25 mouse cellular contexts compared by ENCODE assay signal in the genomic region with DNA sequence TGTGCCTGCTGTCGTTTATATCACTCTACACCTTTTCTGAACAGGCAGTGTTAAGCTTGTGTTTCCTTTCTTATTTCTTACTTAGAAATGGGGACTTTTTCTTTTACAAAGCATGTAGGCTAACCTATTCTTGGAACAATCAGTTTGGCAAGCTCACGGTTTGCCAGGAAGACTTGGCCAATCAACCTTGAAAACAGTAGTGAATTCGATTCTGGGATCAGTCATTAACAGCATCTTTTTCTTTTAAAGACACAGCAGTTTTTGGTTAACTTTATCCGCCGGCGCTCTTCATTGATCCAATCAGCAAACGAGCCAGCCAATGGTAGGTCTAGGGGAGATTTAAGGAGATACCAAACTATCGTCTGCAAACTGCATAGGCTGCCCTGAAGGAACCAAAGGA. TPM values are rescaled to one million over a fixed set of nuclear protein-coding genes. Genes with fewer than 3 reads are reported as not detected.
DNase-seq lines count a peak whose midpoint lies in the region; ATAC-seq and TF ChIP-seq lines count a peak whose summit lies in the region.
"Had no signal": no experiment of that assay in that cellular context is flagged by ENCODE, and none has a peak within 500 bp of the region (broad histone marks: within the 10 kb centered on the region; RNA-seq: fewer than 3 reads in every experiment).

No protein-coding gene starts in this region.

- no peak for TF ChIP-seq CTCF in liver, postnatal 0 days (IDR thresholded peaks at IDR 0.05; ENCODE audit: low read depth)

- 91% methylated on average over 8 of the region's 8 CpGs for WGBS in forebrain, embryonic 10.5 days
- 84% methylated on average over 8 of the region's 8 CpGs for WGBS in forebrain, embryonic 12.5 days
- 61% methylated on average over 8 of the region's 8 CpGs for WGBS in liver, postnatal 0 days (ENCODE audit: insufficient replicate concordance)
- 71% methylated on average over 8 of the region's 8 CpGs for WGBS in liver, embryonic 11.5 days

- H3K27ac ChIP-seq in forebrain, embryonic 10.5 days = no peak overlapping the region
- no peak overlapping the region for H3K27ac ChIP-seq in forebrain, embryonic 12.5 days
- H3K27ac ChIP-seq in liver, postnatal 0 days (ENCODE audit: low read depth) = peak overlapping the region; percentile 13; the same call in 1 of the 2 replicates
- H3K27ac ChIP-seq in liver, embryonic 11.5 days (ENCODE audit: low read depth, low read length) = no peak overlapping the region
- H3K27ac ChIP-seq: embryonic facial prominence, embryonic 13.5 days; embryonic facial prominence, embryonic 15.5 days had no signal

- no peaks in the 10 kb centered on the region for H3K27me3 ChIP-seq in forebrain, embryonic 10.5 days (ENCODE audit: poor library complexity, severe bottlenecking)
- no peaks in the 10 kb centered on the region for H3K27me3 ChIP-seq in forebrain, embryonic 12.5 days
- H3K27me3 ChIP-seq in liver, postnatal 0 days (ENCODE audit: insufficient read depth, low read length) = no peaks in the 10 kb centered on the region
- no peaks in the 10 kb centered on the region for H3K27me3 ChIP-seq in liver, embryonic 11.5 days (replicated peaks; ENCODE audit: control insufficient read depth, insufficient read depth, low read length)
- H3K27me3 ChIP-seq: CH12.LX; embryonic facial prominence, embryonic 13.5 days; embryonic facial prominence, embryonic 15.5 days; Patski had no signal

- DNase-seq in forebrain, embryonic 10.5 days (ENCODE audit: extremely low spot score, low spot score) = peak; percentile 3
- no peak for DNase-seq in liver, postnatal 0 days
- no peak for DNase-seq in liver, embryonic 11.5 days (ENCODE audit: low spot score)
- DNase-seq in T-cell, adult 2 months (ENCODE audit: low spot score) = no peak
- DNase-seq: adrenal gland, adult 8-10 months; adrenal gland, postnatal 14 days; adrenal gland, postnatal 36 days; B cell, adult 2 months; cerebellum, adult 11 months; cerebellum, adult 18-20 months; cerebellum, adult 8-10 months; cerebellum, adult 9-11 months; cerebellum, postnatal 14 days; cerebellum, postnatal 36 days; embryo, embryonic 11 days had no signal

- no peak overlapping the region for H3K9ac ChIP-seq in forebrain, embryonic 12.5 days
- H3K9ac ChIP-seq in liver, postnatal 0 days (replicated peaks) = no peak overlapping the region
- H3K9ac ChIP-seq in liver, embryonic 11.5 days (ENCODE audit: low read depth, low read length) = no peak overlapping the region
- H3K9ac ChIP-seq: embryonic facial prominence, embryonic 13.5 days; embryonic facial prominence, embryonic 15.5 days had no signal

- ATAC-seq in forebrain, embryonic 12.5 days (ENCODE audit: low FRiP score) = no peak
- no peak for ATAC-seq in liver, postnatal 0 days
- no peak for ATAC-seq in liver, embryonic 11.5 days (replicated peaks; ENCODE audit: low FRiP score)
- ATAC-seq: CD4-positive, CD25-positive, alpha-beta regulatory T cell, adult 4 months; forebrain, embryonic 14.5 days; forebrain, embryonic 16.5 days; Patski had no signal

- no peak overlapping the region for H3K4me3 ChIP-seq in forebrain, embryonic 10.5 days
- no peak overlapping the region for H3K4me3 ChIP-seq in forebrain, embryonic 12.5 days (replicated peaks)
- no peak overlapping the region for H3K4me3 ChIP-seq in liver, postnatal 0 days (ENCODE audit: low read depth, low read length)
- no peak overlapping the region for H3K4me3 ChIP-seq in liver, embryonic 11.5 days (ENCODE audit: low read depth, low read length)
- H3K4me3 ChIP-seq: embryonic facial prominence, embryonic 13.5 days; embryonic facial prominence, embryonic 15.5 days; erythroblast, embryonic 14.5 days had no signal

- H3K36me3 ChIP-seq in forebrain, embryonic 10.5 days (replicated peaks) = no peaks in the 10 kb centered on the region
- H3K36me3 ChIP-seq in forebrain, embryonic 12.5 days (replicated peaks) = no peaks in the 10 kb centered on the region
- no peaks in the 10 kb centered on the region for H3K36me3 ChIP-seq in liver, postnatal 0 days (replicated peaks; ENCODE audit: insufficient read depth, low read length)
- H3K36me3 ChIP-seq in liver, embryonic 11.5 days (ENCODE audit: control insufficient read depth, insufficient read depth, low read length) = no peaks in the 10 kb centered on the region
- H3K36me3 ChIP-seq: embryonic facial prominence, embryonic 13.5 days; embryonic facial prominence, embryonic 15.5 days; G1E had no signal

- no peaks in the 10 kb centered on the region for H3K9me3 ChIP-seq in forebrain, embryonic 10.5 days
- no peaks in the 10 kb centered on the region for H3K9me3 ChIP-seq in forebrain, embryonic 12.5 days
- H3K9me3 ChIP-seq in liver, postnatal 0 days (ENCODE audit: low read length) = no peaks in the 10 kb centered on the region
- no peaks in the 10 kb centered on the region for H3K9me3 ChIP-seq in liver, embryonic 11.5 days (ENCODE audit: control insufficient read depth, low read length)
- H3K9me3 ChIP-seq: embryonic facial prominence, embryonic 13.5 days; embryonic facial prominence, embryonic 15.5 days; G1E had no signal

- TF ChIP-seq EP300 in liver, postnatal 0 days (IDR thresholded peaks at IDR 0.05; ENCODE audit: low read depth) = no peak

- no peaks in the 10 kb centered on the region for H3K4me1 ChIP-seq in forebrain, embryonic 10.5 days
- no peaks in the 10 kb centered on the region for H3K4me1 ChIP-seq in forebrain, embryonic 12.5 days
- H3K4me1 ChIP-seq in liver, postnatal 0 days (ENCODE audit: insufficient read depth) = peaks cover 11% of the 10 kb centered on the region
- no peaks in the 10 kb centered on the region for H3K4me1 ChIP-seq in liver, embryonic 11.5 days (replicated peaks; ENCODE audit: control insufficient read depth, insufficient read depth, low read length)
- H3K4me1 ChIP-seq: embryonic facial prominence, embryonic 13.5 days; embryonic facial prominence, embryonic 15.5 days had no signal

- no peak overlapping the region for H3K4me2 ChIP-seq in forebrain, embryonic 12.5 days
- H3K4me2 ChIP-seq in liver, postnatal 0 days (ENCODE audit: low read depth, low read length) = no peak overlapping the region
- no peak overlapping the region for H3K4me2 ChIP-seq in liver, embryonic 11.5 days
- H3K4me2 ChIP-seq: embryonic facial prominence, embryonic 13.5 days; embryonic facial prominence, embryonic 15.5 days had no signal

RNA-seq across cellular contexts. Expression of a gene that starts 31.6 kb away (rescaled TPM):
- 25.4 and 27.2 TPM in 2 replicates for polyA plus RNA-seq in forebrain, embryonic 10.5 days (2016; fragmentation: Nextera tagmentation; extraction: Ambion mirVana)
- 31.1 and 31.9 TPM in 2 replicates for polyA plus RNA-seq in forebrain, embryonic 12.5 days (2016; fragmentation: Nextera tagmentation; extraction: Ambion mirVana)
- polyA plus RNA-seq in liver, postnatal 0 days (2015; fragmentation: Nextera tagmentation; extraction: Ambion mirVana) = 10.3 and 11.1 TPM in 2 replicates
- 17.8 and 18.7 TPM in 2 replicates for polyA plus RNA-seq in liver, embryonic 11.5 days (2014; fragmentation: Nextera tagmentation; extraction: Ambion mirVana)
- polyA plus RNA-seq: erythroblast, embryonic 14.5 days had no signal
